Mouse (Mus musculus) liver, postnatal 0 days (tissue): ENCODE measurements around the gene Dpf2.

Source experiments
- CTCF ChIP-seq: sonication (generic); IDR thresholded peaks from 2 replicates; pipeline ENCODE4 v1.5.1; 2016; ENCODE audit warnings: antibody characterized with exemption, low read depth
- EP300 ChIP-seq: IDR thresholded peaks from 2 replicates; pipeline ENCODE4 v1.6.1; 2016; ENCODE audit warnings: antibody characterized with exemption, low read depth, mild to moderate bottlenecking

DNA sequence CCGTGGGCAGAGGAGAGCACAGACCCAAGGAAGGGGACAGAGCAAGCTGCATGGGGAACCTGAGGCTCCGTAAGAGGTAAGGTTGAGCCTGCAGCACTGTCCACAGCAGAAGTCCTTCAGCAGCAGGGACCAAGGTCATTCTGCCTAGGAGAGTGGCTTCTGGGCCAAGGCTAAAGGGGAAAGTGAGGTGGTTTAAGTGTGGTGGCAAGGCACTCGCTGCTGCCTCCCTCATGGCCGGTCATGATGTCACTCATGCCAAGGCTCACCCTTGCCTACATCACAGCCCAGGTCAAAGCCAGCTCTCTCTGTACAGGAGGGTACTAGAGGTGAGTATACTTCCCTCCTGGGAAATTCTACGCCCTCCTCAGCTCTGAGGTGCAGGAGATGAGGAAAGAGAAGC is 49.0 kb downstream of the Dpf2 start:
- TF ChIP-seq CTCF (no peak), EP300 (no peak)
